Mouse (Mus musculus) cerebellum, postnatal 10 days (tissue): ENCODE data around the gene Ubtd2.

ENCODE experiments used
- DNase-seq, 2 experiments: peaks; one replicate each; pipeline ENCODE4 v3.0.0; 2021; ENCODE audit warnings: mixed read lengths in 2 of 2

The Ubtd2 gene

DNA sequence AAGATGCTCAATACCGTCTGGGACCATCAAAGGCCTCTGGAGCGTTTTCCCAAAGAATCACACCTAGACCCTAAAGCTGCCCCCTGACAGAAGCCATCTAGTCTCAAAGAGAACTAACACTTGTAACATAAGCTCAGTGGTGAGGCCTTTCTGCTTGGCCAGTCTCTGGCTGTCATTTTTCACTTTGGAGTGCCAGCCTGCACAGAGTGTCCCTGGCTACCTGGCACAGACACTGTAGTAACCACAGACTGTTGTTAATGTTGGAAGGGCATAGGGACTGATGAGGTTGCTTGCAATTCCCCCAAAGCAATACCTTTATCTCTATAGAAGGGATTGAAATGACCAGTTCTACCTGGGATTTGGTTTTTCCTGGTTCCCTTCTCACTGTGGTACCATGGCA, 66.1 kb downstream of the Ubtd2 start:
- DNase-seq, result peak in 1 of 2 experiments; percentile 34

GRCm38 (mm10) chr11:32524122-32524920, 69.2 kb downstream of the Ubtd2 start:
- no peak for DNase-seq

- DNase-seq, result no peak
These were observed 71.8 kb downstream of the Ubtd2 start for GRCm38 (mm10) chr11:32527006-32527405.

- DNase-seq, result no peak
These were observed 75.0 kb downstream of the Ubtd2 start for GRCm38 (mm10) chr11:32530151-32530550.

DNA sequence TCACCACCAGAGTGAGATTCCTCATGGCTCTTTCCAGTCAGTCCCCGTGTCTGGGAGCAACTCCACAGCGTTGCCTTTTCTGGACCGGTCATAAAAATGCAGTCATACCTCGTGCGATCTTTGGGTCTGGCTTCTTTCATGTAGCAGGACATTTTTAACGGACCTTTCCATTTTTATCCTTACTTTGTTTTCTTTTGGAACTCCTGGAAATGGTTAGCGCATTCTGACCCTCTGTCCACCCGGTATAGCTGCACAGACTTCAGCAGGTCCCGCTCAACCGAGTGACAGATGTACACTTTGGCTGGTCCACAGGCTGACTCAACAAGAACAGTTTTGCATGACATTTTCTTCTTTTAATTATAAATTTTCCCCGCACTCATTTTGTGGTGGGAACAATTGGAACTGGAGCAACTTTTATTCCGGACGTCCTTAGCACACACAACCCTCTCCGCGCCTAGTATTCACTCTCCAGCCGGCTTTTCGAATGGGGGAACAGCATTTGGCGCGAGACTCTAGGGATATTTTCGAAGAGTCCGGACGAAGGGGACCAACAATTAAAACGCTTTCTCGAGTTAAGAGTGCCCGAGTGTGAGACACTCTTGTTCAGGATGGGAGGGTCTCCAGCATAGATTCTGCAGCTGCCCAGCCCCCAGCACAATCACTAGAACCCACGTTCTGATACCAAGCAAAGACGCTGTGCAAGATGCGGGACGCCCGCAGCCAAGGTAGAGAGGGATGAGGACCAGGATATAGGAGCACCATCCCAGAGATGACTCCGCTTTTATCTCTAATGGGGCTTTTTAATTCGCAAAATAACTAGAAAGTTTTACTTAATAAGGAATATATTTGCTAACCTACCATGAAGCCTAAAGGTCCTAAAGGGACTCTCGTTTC, 76.9 kb downstream of the Ubtd2 start, which contains the start of gene Efcab9:
Gene Efcab9 (minus strand): TSS at position 211 of the 894 bp plus-strand sequence.
- peak in 1 of 2 experiments; percentile 26 for DNase-seq

- DNase-seq, result peak; percentile 80 to 90
These were observed 77.8 kb downstream of the Ubtd2 start, which contains the start of gene Stk10 for GRCm38 (mm10) chr11:32532765-32533481. Gene Stk10 (plus strand): TSS chr11:32533305.

GRCm38 (mm10) chr11:32533482-32534261, 78.5 kb downstream of the Ubtd2 start:
- DNase-seq, result peak; percentile 36 to 40

GRCm38 (mm10) chr11:32534453-32535075, 79.4 kb downstream of the Ubtd2 start:
- DNase-seq, result no peak

- DNase-seq, result no peak
These were observed 80.5 kb downstream of the Ubtd2 start for GRCm38 (mm10) chr11:32535646-32536045.

- no peak for DNase-seq
These were observed 81.8 kb downstream of the Ubtd2 start for GRCm38 (mm10) chr11:32536954-32537353.

- DNase-seq, result no peak
These were observed 83.3 kb downstream of the Ubtd2 start for GRCm38 (mm10) chr11:32538435-32538834.

DNA sequence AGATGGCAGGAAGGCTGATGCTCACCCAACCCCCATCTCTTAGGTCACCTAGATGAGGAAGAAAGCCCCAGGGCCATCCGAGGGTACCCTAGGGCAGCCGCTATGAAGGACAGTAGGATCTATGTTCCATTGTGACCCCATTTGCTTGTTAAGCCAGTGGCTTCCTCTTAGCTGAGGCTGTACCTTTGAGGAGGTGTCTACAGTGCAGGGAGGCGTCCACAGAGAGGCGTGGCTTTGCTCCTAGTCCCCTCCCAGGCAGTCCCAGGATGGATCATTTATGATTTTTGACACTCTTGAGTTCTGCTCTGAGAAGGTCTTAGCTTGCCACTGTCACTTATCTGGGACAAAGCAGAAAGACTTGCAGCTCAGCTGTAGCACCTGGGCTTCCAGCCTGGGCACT, 83.7 kb downstream of the Ubtd2 start:
- DNase-seq, result no peak

DNA sequence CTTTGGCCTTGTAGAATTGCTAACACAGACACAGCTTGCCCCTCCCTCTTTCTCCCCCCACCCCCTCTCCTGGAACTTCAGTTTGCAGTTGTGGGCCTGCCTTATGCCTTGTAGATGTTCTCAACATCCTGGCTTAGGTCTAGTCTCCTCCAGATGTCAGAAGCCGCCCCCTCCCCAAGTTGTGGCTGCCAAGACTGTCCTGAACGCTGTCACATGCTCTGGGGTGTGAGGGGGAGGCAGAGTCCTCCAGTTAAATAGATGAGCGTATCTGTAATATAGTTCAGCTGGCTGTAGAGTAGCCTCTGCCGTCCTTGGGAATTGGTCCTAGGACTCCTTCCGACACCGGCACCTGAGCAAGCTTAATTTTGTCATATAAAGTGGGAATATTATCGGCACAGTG, 84.5 kb downstream of the Ubtd2 start:
- DNase-seq, result no peak

- DNase-seq, result no peak
These were observed 85.3 kb downstream of the Ubtd2 start for GRCm38 (mm10) chr11:32540463-32540862.

GRCm38 (mm10) chr11:32542181-32542580, 87.0 kb downstream of the Ubtd2 start:
- no peak for DNase-seq

GRCm38 (mm10) chr11:32542687-32543411, 87.7 kb downstream of the Ubtd2 start:
- no peak for DNase-seq

- no peak for DNase-seq
These were observed 88.9 kb downstream of the Ubtd2 start for GRCm38 (mm10) chr11:32544041-32544440.

- peak in 1 of 2 experiments; percentile 37 for DNase-seq
These were observed 89.3 kb downstream of the Ubtd2 start for GRCm38 (mm10) chr11:32544497-32544896.

DNA sequence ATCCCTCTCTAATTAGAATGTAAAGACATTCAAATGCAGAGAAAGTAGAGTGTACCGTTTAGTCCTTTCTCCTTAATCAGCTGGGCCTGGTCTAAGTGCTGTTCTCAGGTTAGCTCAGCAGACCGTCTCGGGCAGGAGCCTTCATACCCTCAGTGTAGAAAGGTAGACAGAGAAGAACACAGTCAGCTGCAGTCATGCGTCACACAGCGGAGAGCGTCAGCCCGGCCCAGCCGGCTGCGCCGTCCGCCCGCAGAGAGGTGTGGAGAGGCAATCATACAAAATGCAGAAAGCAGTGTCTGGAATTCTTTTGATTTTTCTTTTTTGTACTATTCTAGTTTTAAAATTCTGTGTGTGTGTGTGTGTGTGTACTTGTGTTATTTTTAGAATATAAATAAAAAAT, 90.4 kb downstream of the Ubtd2 start:
- DNase-seq, result no peak

GRCm38 (mm10) chr11:32546483-32546882, 91.3 kb downstream of the Ubtd2 start:
- peak; percentile 83 to 92 for DNase-seq
